Mouse (Mus musculus) kidney, embryonic 14.5 days (tissue): Measurements from ENCODE around the gene Nectin2. TPM values are rescaled to one million over a fixed set of nuclear protein-coding genes. Genes with fewer than 3 reads are reported as not detected.
A peak's percentile ranks its signal among the peaks of the same experiment; 100 is the strongest.

ENCODE experiments used
- ATAC-seq: fragments of 200-750 bp; cut with Nextera tagmentation; 2 replicates; pipeline ENCODE4 v1.8.0; 2017; ENCODE audit warnings: moderate number of reproducible peaks, mild to moderate bottlenecking, moderate TSS enrichment, moderate library complexity; ENCODE audit not compliant: low FRiP score, low TSS enrichment
- H3K27ac ChIP-seq: fragments of 300-500 bp; sonication (generic); 2 replicates; pipeline ENCODE4 v1.5.1; 2014; ENCODE audit warnings: low read depth, mild to moderate bottlenecking, low read length, moderate library complexity, mixed read lengths
- H3K27me3 ChIP-seq: fragments of 300-500 bp; sonication (generic); 2 replicates; pipeline ENCODE4 v1.6.1; 2014; ENCODE audit warnings: mild to moderate bottlenecking, low read length; ENCODE audit not compliant: control insufficient read depth, insufficient read depth
- H3K36me3 ChIP-seq: fragments of 300-500 bp; sonication (generic); 2 replicates; pipeline ENCODE4 v1.6.1; 2014; ENCODE audit warnings: low read length, mixed read lengths; ENCODE audit not compliant: control insufficient read depth, insufficient read depth
- H3K4me1 ChIP-seq: fragments of 300-500 bp; sonication (generic); 2 replicates; pipeline ENCODE4 v1.6.1; 2014; ENCODE audit warnings: low read length, mixed read lengths; ENCODE audit not compliant: control insufficient read depth, insufficient read depth
- H3K4me2 ChIP-seq: fragments of 300-500 bp; sonication (generic); replicated peaks from 2 replicates; pipeline ENCODE4 v1.6.1; 2014; ENCODE audit warnings: low read depth, mild to moderate bottlenecking, low read length
- H3K4me3 ChIP-seq: fragments of 300-500 bp; sonication (generic); 2 replicates; pipeline ENCODE4 v1.5.1; 2014; ENCODE audit warnings: mild to moderate bottlenecking, low read length
- H3K9ac ChIP-seq: fragments of 300-500 bp; sonication (generic); 2 replicates; pipeline ENCODE4 v1.6.1; 2014; ENCODE audit warnings: low read depth, mild to moderate bottlenecking, low read length, moderate library complexity
- H3K9me3 ChIP-seq: fragments of 300-500 bp; sonication (generic); 2 replicates; pipeline ENCODE4 v1.6.1; 2016; ENCODE audit warnings: low read length; ENCODE audit not compliant: control insufficient read depth
- WGBS: fragments of 180-500 bp; shearing (Covaris S2); extraction: QIAGEN DNeasy Blood & Tissue Kit; methylation state at CpG from one replicate; pipeline ENCODE4 v1.1.7; 2014; 5-methylcytosine and 5-hydroxymethylcytosine counted together
- polyA plus RNA-seq: library from polyadenylated mRNA; unstranded; fragments of >200 nt; fragmentation: Nextera tagmentation; extraction: Ambion mirVana; gene quantifications from 2 replicates; pipeline ENCODE4 v1.2.1, GENCODE M21; 2014

Nectin2 gene
- polyA plus RNA-seq, 1 experiment from 2014 or later, result 139 TPM

DNA sequence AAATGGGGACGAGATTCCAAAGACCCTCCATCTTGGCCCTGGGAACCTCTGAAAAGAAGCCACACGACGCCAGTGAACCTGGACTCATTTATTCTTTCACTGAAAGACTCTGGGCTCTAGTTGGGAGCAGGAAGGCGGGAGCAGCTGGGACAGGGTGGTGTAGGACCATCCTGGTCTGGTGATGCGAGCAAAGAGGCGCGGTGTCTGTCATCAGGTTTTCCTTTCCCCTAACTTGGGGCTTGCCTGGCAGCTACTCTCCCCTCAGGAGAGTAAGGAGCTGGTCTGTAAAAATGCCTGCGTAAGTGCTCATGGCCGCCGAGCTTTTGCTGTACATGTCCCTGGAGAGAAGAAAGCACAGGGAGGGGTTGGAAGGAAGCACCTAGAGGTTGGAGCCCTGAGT is 78.8 kb downstream of the Nectin2 start:
- ATAC-seq, result no peak

DNA sequence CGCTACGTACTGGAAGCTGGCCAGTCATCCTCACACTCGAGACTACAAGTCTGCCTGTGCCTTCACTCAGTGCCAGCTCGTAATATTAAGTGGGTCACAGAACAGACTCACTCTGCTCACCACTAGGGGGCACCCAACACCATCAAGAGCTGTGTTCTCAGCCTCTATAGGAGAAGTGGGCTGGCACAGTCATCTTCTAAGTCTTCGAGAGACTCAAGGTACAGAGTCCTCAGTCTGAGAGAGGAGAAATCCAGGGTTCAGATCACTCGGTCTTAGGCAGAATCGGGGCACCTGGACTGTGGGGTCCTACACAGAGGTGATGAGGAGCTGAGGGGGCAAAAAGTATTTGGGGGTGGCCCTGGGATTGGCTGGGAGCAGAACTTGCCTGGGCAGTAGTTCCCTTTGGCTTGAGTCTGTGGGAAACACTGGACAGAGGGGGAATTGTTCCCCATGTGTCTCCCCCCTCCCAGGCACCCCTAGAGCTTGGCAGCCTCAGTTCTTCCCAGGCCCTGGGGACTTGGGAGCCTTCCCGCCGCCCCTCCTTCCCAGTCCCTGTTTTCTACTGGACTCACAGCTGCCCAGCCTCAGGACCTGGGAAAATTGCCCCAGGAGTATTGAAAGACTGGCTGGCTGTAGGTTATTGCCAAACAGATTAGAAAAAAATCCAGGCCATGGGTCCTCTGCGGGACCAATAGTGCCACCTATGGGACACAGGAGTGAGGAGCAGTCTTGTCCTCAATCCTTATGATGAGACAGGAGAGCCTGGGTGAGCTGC is 81.1 kb downstream of the Nectin2 start:
- ATAC-seq, result peak; percentile 68

More for the DNA sequence above, 78.8 kb downstream of the Nectin2 start:
- H3K4me3 ChIP-seq, result no peak overlapping the region
- H3K4me1 ChIP-seq, result 0 out of 2 replicates have a peak, but pooled peaks cover 4% of the 10 kb centered on the region
- no peaks in the 10 kb centered on the region for H3K27me3 ChIP-seq
- H3K4me2 ChIP-seq, result no peak overlapping the region
- no peaks in the 10 kb centered on the region for H3K9me3 ChIP-seq
- WGBS, result 66% methylated on average over 10 of the region's 10 CpGs
- no peak overlapping the region for H3K27ac ChIP-seq
- no peak overlapping the region for H3K9ac ChIP-seq
- H3K36me3 ChIP-seq, result no peaks in the 10 kb centered on the region

DNA sequence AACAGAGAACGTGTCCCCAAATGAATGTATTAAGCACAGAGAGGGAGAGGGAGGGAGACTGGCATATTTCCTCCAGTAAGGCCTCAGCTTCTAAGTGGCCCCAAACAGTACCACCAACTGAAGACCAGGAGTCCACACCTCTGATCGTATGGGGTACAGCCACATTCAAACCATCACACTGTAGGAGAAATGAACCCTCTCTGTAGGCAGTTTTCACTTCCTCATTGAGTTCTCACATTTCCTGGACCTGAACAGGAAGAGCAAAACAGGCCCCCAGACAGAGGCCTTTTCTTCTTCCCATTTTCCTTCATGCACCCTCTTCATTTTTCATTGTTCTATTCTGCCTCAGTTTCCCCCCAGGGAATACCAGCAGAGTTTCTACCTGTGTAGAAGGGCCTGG is 82.8 kb downstream of the Nectin2 start:
- Histone ChIP-seq H3K4me2 (no peak overlapping the region), H3K27ac (no peak overlapping the region), H3K9ac (no peak overlapping the region), H3K27me3 (no peaks in the 10 kb centered on the region), H3K4me1 (peaks cover 19% of the 10 kb centered on the region), H3K9me3 (no peaks in the 10 kb centered on the region), H3K36me3 (no peaks in the 10 kb centered on the region), H3K4me3 (no peak overlapping the region)
- ATAC-seq, result no peak
- WGBS, result 81% methylated on average over 2 of the region's 2 CpGs

More for the DNA sequence above, 81.1 kb downstream of the Nectin2 start:
- Histone ChIP-seq H3K9me3 (no peaks in the 10 kb centered on the region), H3K4me3 (no peak overlapping the region), H3K36me3 (no peaks in the 10 kb centered on the region), H3K4me2 (no peak overlapping the region), H3K27me3 (no peaks in the 10 kb centered on the region), H3K27ac (no peak overlapping the region), H3K4me1 (peaks cover 11% of the 10 kb centered on the region; the same call in 1 of the 2 replicates), H3K9ac (peak overlapping the region; percentile 25; the same call in 1 of the 2 replicates)
- 10% methylated on average over 10 of the region's 10 CpGs for WGBS

DNA sequence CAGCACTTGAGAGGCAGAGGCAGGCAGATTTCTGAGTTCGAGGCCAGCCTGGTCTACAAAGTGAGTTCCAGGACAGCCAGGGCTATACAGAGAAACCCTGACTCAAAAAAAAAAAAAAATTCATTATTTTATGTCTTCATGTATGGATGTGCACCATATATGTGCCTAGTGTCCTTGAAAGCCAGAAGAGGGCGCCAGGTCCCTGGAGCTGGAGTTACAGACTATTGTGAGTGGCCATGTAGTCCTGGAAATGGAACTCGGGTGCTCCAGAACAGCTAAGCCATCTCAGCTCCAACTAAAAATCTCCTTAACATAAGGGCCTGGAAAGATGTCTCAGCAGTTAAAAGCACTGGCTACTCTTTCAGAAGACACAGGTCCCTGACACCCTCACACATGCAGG is 83.5 kb downstream of the Nectin2 start:
- Histone ChIP-seq H3K36me3 (peaks cover 4% of the 10 kb centered on the region; the same call in 1 of the 2 replicates), H3K27me3 (no peaks in the 10 kb centered on the region), H3K4me2 (no peak overlapping the region), H3K4me3 (no peak overlapping the region), H3K4me1 (peaks cover 19% of the 10 kb centered on the region), H3K27ac (no peak overlapping the region), H3K9ac (no peak overlapping the region), H3K9me3 (no peaks in the 10 kb centered on the region)
- WGBS, result 63% methylated on average over 3 of the region's 3 CpGs
- no peak for ATAC-seq

Other genes with a start within 250 kb of the Nectin2 start
- gene Bloc1s3, start 242.1 kb downstream of the Nectin2 start, polyA plus RNA-seq, result 1.4 and 2.4 TPM in 2 replicates
- gene Trappc6a, start 242.1 kb downstream of the Nectin2 start, polyA plus RNA-seq, result 63.7 and 70.2 TPM in 2 replicates
- 0.13 and 0.27 TPM in 2 replicates for gene Nkpd1, start 232.6 kb downstream of the Nectin2 start, polyA plus RNA-seq
- gene Ppp1r37, start 187.4 kb downstream of the Nectin2 start, polyA plus RNA-seq, result 6.5 and 23.0 TPM in 2 replicates
- 0.33 and 0.68 TPM in 2 replicates for gene Zfp296, start 173.2 kb downstream of the Nectin2 start, polyA plus RNA-seq
- 168 and 179 TPM in 2 replicates for gene Gemin7, start 172.9 kb downstream of the Nectin2 start, polyA plus RNA-seq
- 44.3 and 48.4 TPM in 2 replicates for gene Clasrp, start 146.0 kb downstream of the Nectin2 start, polyA plus RNA-seq
- gene Relb, start 121.0 kb downstream of the Nectin2 start, polyA plus RNA-seq, result 7.3 and 9.3 TPM in 2 replicates
- gene Clptm1, start 85.5 kb downstream of the Nectin2 start, polyA plus RNA-seq, result 76.2 and 101 TPM in 2 replicates
- 1.0 and 1.2 TPM in 2 replicates for gene Apoc2, start 72.5 kb downstream of the Nectin2 start, polyA plus RNA-seq
- gene Gm44805, start 69.1 kb downstream of the Nectin2 start, polyA plus RNA-seq, result not detected in 2 replicates
- gene Apoc4, start 69.0 kb downstream of the Nectin2 start, polyA plus RNA-seq, result 0.81 TPM in 1 of 2 replicates, not detected in the other
- 8.4 and 13.1 TPM in 2 replicates for gene Apoc1, start 57.8 kb downstream of the Nectin2 start, polyA plus RNA-seq
- gene Apoe, start 51.3 kb downstream of the Nectin2 start, polyA plus RNA-seq, result 175 and 184 TPM in 2 replicates
- 159 and 177 TPM in 2 replicates for gene Tomm40, start 35.0 kb downstream of the Nectin2 start, polyA plus RNA-seq
- gene Bcam, start 20.5 kb upstream of the Nectin2 start, polyA plus RNA-seq, result 177 and 214 TPM in 2 replicates
- gene Cblc, start 46.3 kb upstream of the Nectin2 start, polyA plus RNA-seq, result 4.7 and 7.3 TPM in 2 replicates
- 3.5 and 4.2 TPM in 2 replicates for gene Bcl3, start 72.3 kb upstream of the Nectin2 start, polyA plus RNA-seq
- gene Gm19345, start 101.5 kb upstream of the Nectin2 start, polyA plus RNA-seq, result 0.27 TPM in 1 of 2 replicates, not detected in the other
- not detected in 2 replicates for gene Ceacam16, start 110.8 kb upstream of the Nectin2 start, polyA plus RNA-seq
- not detected in 2 replicates for gene Ceacam19, start 137.5 kb upstream of the Nectin2 start, polyA plus RNA-seq
- 9.6 and 10.8 TPM in 2 replicates for gene Pvr, start 170.7 kb upstream of the Nectin2 start, polyA plus RNA-seq
- not detected in 2 replicates for gene Igsf23, start 200.3 kb upstream of the Nectin2 start, polyA plus RNA-seq
- not detected in 2 replicates for gene Ceacam20, start 214.9 kb upstream of the Nectin2 start, polyA plus RNA-seq
- gene Nlrp9b, start 241.0 kb upstream of the Nectin2 start, polyA plus RNA-seq, result not detected in 2 replicates